Mouse (Mus musculus) embryonic stem cell, embryonic (primary cell): ENCODE data around the gene Bcar3.

Experiments used
- CTCF ChIA-PET, 4 experiments: fragments of 300-600 bp in 2 of 4; fragments of 350-600 bp in 2 of 4; sonication (Branson Sonifier 250); formaldehyde crosslinking; loops; one replicate each; lab custom pipeline; 2022; ENCODE audit warnings: inconsistent platforms in 2 of 4; lab: Charles Lee
- POLR2A ChIA-PET, 4 experiments: fragments of 300-600 bp in 2 of 4; fragments of 350-600 bp in 2 of 4; sonication (Branson Sonifier 250); formaldehyde crosslinking; loops; one replicate each; lab custom pipeline; 2022; ENCODE audit warnings: antibody characterized with exemption in 4 of 4, inconsistent platforms in 1 of 4; lab: Charles Lee

Bcar3 gene

DNA sequence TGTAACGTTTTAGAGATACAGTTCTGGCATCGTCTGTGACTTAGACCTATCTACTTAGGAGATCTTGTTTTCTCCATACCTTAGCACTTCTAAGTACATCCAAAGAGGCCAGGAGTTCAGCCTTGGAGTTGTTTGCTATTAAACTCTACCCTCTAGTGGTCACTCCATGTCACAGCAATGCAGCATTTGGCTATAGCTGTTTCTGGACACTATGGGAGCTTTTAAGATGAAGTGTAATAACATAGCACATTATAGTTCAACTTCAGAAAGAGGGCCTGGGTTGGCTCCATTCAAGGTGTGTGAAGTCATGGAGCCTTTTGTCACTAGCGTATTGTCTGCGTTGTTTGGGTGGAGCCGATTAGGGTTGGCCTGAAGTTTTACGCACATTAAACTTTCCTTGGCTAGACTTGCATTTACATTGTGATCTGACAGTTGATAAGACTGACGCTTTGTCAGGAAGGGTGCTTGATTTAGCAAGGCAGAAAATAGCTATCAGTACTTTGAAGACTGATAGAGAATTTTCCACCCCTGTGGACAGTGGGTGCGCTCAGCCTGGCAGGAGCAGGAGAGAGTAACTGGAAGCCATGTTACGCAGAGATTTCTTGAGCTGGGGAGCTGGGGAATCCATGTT is 172.3 kb downstream of the Bcar3 start:
- POLR2A ChIA-PET, result interaction anchor here in 3 of 4 experiments (0.6 to 2.6 kb wide), 19 partner anchors 8 to 172 kb away, joined by 3 to 9 read pairs (median 3); partner anchors contain the start of gene Bcar3 (in 1 of the 3)
- CTCF ChIA-PET, result interaction anchor here (0.5 to 4.2 kb wide), 44 partner anchors 8 to 693 kb away, joined by 3 to 56 read pairs (median 4); partner anchors contain the start of gene Bcar3 (in 2 of the 4)

DNA sequence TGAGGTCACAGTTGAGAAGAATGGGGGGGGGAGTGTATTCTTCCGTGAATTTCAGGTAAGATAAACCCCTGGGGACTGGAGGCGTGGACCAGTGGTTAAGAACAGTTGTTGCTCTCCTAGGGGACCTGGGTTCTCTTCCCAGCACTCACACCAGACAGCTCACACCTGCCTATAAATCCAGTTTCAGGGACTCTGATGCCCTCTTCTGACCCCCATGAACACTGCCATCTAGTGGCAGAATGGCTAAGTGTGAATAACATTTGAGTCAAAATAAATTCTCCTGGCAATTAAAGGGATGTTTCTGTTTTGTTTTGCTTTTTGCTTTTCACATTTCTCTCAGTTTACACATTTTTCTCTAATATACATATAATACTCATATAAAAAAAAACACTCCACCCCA is 174.0 kb downstream of the Bcar3 start:
- ChIA-PET POLR2A (interaction anchor here (0.6 to 2.2 kb wide), 15 partner anchors 8 to 172 kb away, joined by 3 to 9 read pairs (median 3); no protein-coding TSS in a partner anchor), CTCF (interaction anchor here in 3 of 4 experiments (0.6 to 4.2 kb wide), 38 partner anchors 8 to 917 kb away, joined by 3 to 56 read pairs (median 3); partner anchors contain the start of gene Bcar3 (in 1 of the 3))

DNA sequence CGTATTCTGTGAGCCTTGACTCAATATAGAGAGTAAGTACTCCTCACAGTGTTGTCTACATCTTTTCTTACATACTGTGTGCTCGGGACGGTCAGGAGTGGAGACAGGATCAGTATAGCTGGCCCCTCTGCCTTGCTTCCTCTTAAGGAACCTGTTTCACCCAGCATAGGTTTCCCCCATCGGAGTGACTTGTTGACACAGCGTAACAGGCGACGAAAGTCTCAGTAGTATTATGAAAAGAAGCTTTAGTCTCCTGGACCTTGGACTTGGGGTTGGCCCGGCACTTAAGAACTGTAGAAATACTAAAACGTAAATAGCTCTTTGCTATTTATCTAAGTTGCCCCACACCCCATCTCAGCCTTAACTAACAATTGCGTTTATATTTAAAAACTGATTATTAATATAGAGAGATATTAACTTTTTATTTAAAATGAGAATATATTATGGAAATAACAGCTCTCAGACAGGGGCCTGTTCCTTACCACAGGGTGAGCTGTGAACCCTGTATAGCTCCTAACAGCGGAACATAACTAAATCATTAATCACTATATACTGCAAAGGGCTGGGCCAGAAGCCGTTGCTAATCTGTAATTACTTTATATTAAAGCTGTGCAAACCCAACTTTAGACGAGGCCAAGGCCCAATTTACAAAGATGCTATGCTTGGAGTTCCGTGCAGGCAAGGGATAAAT is 176.5 kb downstream of the Bcar3 start:
- POLR2A ChIA-PET, result interaction anchor here in 3 of 4 experiments (0.6 to 4.5 kb wide), 17 partner anchors 8 to 731 kb away, joined by 3 to 32 read pairs (median 5); partner anchors contain the start of gene Bcar3 (in 1 of the 3)
- CTCF ChIA-PET, result interaction anchor here in 2 of 4 experiments (0.8 to 2.3 kb wide), 7 partner anchors 16 to 301 kb away, joined by 3 to 10 read pairs (median 4); no protein-coding TSS in a partner anchor

DNA sequence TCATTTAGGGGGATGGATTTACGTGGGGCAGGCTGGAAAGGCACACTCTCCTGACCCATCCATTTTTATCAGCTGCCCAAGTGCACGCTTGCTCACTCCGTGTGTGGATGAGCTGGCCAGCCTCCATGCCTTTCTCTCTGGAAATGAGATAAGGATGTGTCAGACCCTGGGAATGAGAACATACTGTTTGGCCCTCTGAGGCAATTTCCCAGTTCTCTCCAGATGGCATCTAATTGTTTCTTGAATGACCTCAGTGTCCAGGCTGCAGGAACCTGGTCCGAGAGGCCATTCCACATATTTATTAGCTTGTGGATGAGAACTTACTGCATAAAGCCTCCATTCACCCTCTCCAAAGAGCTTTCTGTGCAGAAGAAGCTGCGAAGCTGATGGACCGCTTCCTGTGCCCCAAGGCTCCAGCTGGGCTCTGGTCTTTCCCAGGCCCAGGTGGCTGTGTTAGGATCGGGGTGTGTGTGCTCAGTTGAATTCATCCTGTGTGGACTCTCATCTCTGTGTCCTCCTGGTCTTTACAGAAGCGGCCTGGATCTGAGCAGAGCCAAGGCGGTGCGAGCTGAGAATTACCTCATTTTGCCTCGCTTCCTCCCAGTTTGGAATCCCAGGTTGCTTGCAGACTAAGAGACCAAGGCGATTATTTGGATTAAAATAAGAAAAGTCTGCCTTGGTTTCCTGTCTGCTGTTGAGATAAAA is 177.2 kb downstream of the Bcar3 start:
- ChIA-PET CTCF (interaction anchor here in 2 of 4 experiments (0.8 to 2.3 kb wide), 5 partner anchors 17 to 301 kb away, joined by 3 to 10 read pairs (median 4); no protein-coding TSS in a partner anchor), POLR2A (interaction anchor here in 3 of 4 experiments (0.6 to 4.5 kb wide), 20 partner anchors 9 to 731 kb away, joined by 3 to 32 read pairs (median 5); partner anchors contain the start of gene Bcar3 (in 1 of the 3))

DNA sequence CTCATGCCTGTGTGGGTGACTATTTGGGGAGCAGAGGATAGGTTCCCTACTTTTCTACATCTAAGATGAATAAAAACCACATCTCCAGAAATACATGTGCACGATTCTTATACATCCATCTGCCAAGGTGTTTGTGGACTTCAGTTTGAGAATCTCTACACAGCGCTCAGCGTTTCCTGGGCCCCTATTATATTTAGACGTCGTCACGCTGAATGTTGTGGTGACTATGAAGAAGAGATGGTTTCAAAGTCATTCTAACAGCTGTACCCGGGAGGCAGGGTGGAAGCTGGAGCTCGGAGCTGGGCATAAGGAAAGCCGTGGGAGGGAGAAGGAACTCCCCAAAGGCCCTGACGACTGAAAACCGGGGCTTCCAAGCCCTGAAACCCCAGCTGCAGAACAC is 178.5 kb downstream of the Bcar3 start:
- ChIA-PET CTCF (interaction anchor here in 1 of 4 experiments (2.3 kb wide), 1 partner anchor 160 kb away, joined by 10 read pairs; no protein-coding TSS in a partner anchor), POLR2A (interaction anchor here in 2 of 4 experiments (0.9 to 4.5 kb wide), 8 partner anchors 9 to 505 kb away, joined by 3 to 32 read pairs (median 3); no protein-coding TSS in a partner anchor)

DNA sequence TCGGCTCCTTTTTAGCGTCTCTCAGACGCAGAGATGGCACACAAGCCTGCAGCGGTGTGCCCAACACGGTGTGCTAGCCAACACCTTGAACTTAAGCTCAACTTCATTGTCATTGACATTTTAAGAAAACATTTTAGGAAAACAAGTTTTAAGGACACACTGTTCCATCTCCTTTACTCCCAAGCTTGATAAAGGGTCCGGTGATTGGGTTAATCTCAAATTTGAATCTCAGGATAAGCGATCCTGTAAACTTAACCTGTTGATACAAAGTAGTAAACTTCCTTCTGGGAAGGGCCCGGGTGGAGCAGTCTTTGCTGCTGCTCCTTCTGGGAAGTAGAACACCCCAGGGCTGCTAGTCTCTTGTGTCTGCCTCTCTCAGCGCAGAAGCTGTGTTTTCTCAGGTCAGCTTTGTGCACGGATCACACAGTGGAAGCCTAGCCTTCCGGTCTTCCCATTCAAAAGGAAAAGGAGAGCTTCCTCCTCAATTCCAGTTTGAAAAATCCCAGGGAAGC is 179.6 kb downstream of the Bcar3 start:
- ChIA-PET CTCF (interaction anchor here in 2 of 4 experiments (0.6 to 1.4 kb wide), 4 partner anchors 8 to 165 kb away, joined by 3 to 4 read pairs (median 3); no protein-coding TSS in a partner anchor), POLR2A (interaction anchor here in 3 of 4 experiments (0.6 to 4.5 kb wide), 21 partner anchors 8 to 185 kb away, joined by 3 to 32 read pairs (median 4); no protein-coding TSS in a partner anchor)

DNA sequence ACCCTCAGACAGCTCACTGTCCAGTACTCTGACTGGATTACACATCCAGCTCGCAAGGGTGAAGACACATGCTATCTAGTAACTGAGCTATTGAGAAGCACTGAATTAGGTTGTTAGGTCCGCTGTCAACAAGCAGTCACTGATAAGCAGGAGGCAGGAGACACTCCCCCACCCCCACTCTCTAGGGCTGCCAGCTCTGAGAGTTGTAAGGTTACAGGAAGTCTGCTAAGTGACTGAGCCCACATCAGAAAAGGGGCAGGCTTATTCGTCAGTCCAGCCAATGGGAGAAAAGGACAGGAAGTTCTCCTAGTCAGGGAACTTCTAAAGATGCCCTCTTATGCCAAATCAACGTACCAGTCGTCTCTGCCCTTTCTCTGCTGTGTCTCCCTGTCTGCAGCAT is 180.1 kb downstream of the Bcar3 start:
- CTCF ChIA-PET, result interaction anchor here in 2 of 4 experiments (0.6 to 1.4 kb wide), 4 partner anchors 8 to 164 kb away, joined by 3 to 4 read pairs (median 3); no protein-coding TSS in a partner anchor
- POLR2A ChIA-PET, result interaction anchor here in 3 of 4 experiments (0.6 to 4.5 kb wide), 18 partner anchors 8 to 185 kb away, joined by 3 to 32 read pairs (median 4); no protein-coding TSS in a partner anchor

DNA sequence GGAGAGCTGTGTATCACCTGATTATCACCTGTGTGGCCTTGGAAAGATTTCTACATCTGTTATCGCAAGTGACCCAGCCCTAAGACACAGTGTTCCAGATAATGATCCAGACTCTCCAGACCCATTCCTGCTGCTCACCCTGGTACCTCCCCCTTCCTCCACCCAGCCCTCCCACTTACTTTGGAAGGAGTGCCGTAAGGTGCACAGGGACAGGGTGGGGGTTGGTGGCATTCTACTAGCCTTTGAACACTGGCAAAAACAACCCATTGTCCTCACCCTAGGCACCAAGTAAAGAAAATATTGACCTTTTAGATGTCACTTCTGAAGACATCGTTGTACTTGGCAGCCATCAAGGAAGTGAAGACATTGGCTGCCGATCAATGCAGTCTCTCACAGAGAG is 180.9 kb downstream of the Bcar3 start:
- ChIA-PET POLR2A (interaction anchor here in 1 of 4 experiments (1.1 to 4.5 kb wide), 4 partner anchors 15 to 186 kb away, joined by 3 to 32 read pairs (median 4); no protein-coding TSS in a partner anchor), CTCF (interaction anchor here in 1 of 4 experiments (3.1 kb wide), 1 partner anchor 8 kb away, joined by 11 read pairs; no protein-coding TSS in a partner anchor)

DNA sequence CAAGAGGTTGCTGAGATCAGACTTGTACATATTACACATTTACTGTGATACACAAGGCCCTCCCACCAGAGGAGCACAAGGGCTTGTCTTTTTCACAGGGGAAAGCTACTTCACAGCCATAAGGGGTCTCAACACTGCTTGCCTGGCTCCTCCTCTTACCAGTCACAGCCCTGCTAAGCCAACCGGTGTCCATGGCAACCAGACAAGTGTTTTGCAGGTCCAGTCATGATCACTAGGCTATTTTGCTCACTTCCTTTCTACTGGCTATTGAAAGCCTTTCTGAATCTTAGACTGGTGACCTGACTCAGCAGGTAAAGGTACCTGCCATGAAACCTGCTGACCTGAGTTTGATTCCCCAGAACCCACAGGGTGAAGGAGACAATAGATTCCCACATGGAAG is 181.8 kb downstream of the Bcar3 start:
- ChIA-PET CTCF (interaction anchor here in 3 of 4 experiments (1.0 to 3.1 kb wide), 3 partner anchors 9 to 136 kb away, joined by 3 to 11 read pairs (median 3); no protein-coding TSS in a partner anchor), POLR2A (interaction anchor here in 2 of 4 experiments (0.8 to 2.4 kb wide), 11 partner anchors 8 to 50 kb away, joined by 3 to 8 read pairs (median 3); no protein-coding TSS in a partner anchor)

DNA sequence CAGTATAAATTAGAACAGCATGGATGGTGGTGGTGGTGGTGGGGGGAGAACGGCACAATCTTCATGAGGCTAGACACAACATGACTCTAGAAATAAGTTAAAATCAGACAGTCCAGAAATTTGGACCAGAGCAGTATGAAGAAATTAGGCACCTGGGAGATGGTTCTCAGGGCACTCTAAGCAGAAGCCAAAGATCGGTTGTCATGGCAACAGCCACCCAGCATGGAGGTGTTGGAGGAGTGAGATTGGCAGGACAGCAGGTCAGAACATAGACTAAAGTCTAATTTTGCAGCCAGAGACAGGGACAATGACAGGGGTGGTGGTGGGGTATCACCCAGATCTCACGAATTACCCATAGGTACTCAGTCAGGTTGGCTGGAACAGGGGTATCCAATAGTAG is 182.7 kb downstream of the Bcar3 start:
- ChIA-PET CTCF (interaction anchor here in 3 of 4 experiments (1.0 to 3.1 kb wide), 3 partner anchors 10 to 137 kb away, joined by 3 to 11 read pairs (median 3); no protein-coding TSS in a partner anchor), POLR2A (interaction anchor here in 2 of 4 experiments (0.8 to 2.4 kb wide), 8 partner anchors 9 to 51 kb away, joined by 3 to 8 read pairs (median 3); no protein-coding TSS in a partner anchor)

DNA sequence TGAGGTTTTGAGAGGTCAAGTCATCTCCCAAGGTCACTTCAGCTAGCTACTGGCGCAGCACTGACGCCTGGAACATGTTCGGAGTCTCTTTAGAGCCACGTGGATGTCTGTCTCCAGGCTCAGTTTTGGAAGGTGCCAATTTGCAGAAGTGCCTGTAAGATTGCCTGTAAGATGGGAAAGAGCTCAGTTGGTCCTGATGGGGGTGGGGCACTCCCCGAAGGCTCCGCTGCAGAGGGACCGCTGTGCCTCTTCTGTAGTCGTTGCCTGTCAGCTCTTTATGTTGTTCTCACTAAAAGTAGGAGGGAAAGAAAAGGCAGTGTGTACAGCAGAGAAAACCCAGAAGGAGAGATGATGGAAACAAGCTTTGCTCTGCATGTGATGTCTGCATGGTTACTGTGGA is 183.6 kb downstream of the Bcar3 start:
- ChIA-PET POLR2A (interaction anchor here in 2 of 4 experiments (1.4 to 2.4 kb wide), 3 partner anchors 12 to 45 kb away, joined by 3 to 8 read pairs (median 8); no protein-coding TSS in a partner anchor), CTCF (interaction anchor here in 3 of 4 experiments (0.6 to 3.1 kb wide), 3 partner anchors 11 to 49 kb away, joined by 3 to 11 read pairs (median 7); no protein-coding TSS in a partner anchor)

DNA sequence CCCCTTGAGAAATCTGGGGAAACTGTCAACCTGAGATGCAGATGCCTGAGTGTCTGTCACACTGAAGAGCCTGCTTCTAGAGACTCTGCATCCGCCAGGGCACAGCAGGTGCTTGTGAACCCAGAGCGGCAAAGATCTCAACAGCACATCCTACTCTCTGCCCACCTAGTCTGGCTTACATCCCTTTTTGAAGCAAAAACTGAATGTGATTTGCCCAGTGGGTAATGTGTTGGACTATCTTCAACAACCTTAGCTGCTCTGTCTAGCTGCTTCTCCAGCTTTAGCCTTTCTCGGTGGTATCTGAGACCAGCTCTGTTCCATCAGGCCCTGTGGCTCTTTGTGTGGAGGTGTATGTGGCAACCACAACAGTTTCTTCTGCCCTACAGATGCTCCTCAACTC is 184.8 kb downstream of the Bcar3 start:
- ChIA-PET POLR2A (interaction anchor here in 2 of 4 experiments (0.5 to 7.3 kb wide), 3 partner anchors 17 to 167 kb away, joined by 3 to 93 read pairs (median 3); no protein-coding TSS in a partner anchor), CTCF (no interaction called here)

DNA sequence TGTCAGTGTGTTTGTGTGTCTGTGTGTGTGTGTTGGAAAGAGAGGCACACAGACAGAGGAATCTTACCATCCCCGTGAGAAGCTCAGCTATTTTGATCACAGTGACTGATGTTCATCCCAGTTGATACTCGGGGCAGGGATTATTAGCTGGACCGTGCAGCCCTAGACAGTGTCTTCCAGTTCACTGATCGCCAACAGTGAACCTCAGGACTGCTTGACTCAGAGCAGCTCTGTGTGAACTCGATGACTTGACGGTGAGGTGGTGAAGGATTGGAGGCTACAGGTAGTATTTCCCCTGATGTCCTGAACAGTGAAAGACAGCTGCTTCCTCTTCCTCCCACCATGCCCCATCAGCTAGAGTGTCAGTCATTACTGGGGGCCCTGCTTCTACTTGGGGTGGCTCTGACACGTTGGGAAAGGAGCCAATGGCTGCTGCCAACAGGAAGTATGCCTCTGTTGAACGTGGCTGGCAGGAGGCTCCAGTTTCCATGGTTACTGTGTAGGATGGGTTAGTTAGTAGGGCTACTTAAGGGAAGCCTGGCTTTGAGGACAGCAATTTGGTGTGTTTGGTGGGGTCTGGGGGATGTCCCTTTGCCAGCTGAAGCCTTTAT is 186.2 kb downstream of the Bcar3 start:
- ChIA-PET CTCF (interaction anchor here in 1 of 4 experiments (1.1 kb wide), 1 partner anchor 14 kb away, joined by 4 read pairs; no protein-coding TSS in a partner anchor), POLR2A (interaction anchor here (0.5 to 7.3 kb wide), 12 partner anchors 8 to 186 kb away, joined by 3 to 93 read pairs (median 4); partner anchors contain the start of gene Bcar3 (in 1 of the 4))

DNA sequence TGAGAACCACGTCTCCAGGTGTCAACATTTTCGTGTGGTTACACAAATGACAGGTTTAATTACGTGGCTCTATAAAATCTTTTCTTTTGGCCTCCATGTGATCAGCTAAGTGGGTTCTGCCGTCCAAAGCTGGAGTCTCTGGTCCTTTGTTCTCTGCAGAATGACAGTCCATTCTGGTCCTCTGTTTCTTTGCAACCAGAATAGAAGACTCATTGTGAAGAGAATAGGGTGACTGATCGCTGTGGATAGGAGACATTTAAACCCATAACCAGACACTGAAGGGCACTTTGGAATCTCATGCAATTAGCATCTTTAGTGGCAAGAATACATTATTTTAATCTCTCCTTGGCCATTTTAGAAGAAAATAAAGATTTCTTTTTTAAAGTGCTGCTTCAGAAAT is 187.1 kb downstream of the Bcar3 start:
- POLR2A ChIA-PET, result interaction anchor here (0.6 to 7.3 kb wide), 13 partner anchors 9 to 207 kb away, joined by 3 to 93 read pairs (median 4); partner anchors contain the start of genes Bcar3 (in 1 of the 4) and Dnttip2 (in 1 of the 4)

DNA sequence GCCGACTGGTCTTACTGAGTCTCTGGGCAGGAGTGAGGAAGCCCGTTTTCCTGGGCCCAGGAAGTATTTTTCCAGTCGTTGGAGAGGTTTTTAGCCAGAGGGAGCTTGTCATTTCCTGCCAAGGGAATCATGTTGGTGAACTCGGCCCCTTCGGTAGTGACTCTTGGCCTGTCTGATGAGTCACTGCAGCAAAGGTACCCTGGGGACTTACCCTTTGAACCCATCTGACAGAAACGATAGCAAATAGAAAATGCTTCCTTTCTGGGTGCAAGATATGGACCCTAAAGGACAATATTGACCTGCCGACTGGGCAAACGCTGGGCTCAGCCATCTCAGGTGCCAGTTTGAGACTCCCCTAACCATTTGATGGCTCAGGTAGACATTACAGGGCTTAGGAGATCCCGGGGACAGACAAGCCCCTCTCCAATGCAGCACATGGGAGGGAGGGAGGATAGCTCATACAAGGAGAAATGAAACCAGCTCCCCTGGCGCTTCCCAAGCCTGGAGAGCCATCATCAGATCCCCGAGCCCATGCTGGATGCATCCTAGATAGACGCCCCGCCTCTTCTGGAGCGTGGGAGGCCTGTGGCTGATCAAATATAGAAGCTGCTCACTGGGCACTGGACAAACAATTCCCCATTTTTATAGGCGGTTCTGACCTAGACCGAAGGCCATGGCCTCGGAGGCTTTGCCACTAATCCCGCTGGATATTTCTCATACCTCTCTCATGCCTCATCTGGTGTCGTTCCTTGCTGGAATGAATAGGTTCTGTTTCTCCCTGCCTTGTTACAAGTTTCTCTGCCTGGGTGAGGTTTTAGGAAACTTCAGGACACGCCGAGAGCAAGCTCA is 188.2 kb downstream of the Bcar3 start:
- ChIA-PET CTCF (interaction anchor here in 2 of 4 experiments (1.3 to 1.4 kb wide), 3 partner anchors 15 to 16 kb away, joined by 3 to 4 read pairs (median 4); no protein-coding TSS in a partner anchor), POLR2A (interaction anchor here (0.5 to 7.3 kb wide), 15 partner anchors 8 to 239 kb away, joined by 3 to 93 read pairs (median 5); partner anchors contain the start of gene Dnttip2 (in 1 of the 4))

More for the DNA sequence above, 187.1 kb downstream of the Bcar3 start:
- CTCF ChIA-PET, result interaction anchor here in 3 of 4 experiments (0.7 to 1.4 kb wide), 3 partner anchors 13 to 24 kb away, joined by 4 read pairs; no protein-coding TSS in a partner anchor
